Mouse (Mus musculus) kidney, adult 18-20 months (tissue): ENCODE results near the gene Samd7.
"Not testable (repeated sequence)": the region's sequence is repeated elsewhere in the genome, so short reads cannot be mapped to it uniquely, and the experiment has no call there.

Experiments
- DNase-seq: peaks from one replicate; pipeline ENCODE4 v3.0.0; 2021

Samd7 gene

GRCm38 (mm10) chr3:30746006-30746405, at the start of gene Samd7:
Gene Samd7, plus strand, starts transcription at chr3:30746293.
- DNase-seq: no peak

GRCm38 (mm10) chr3:30696346-30696745, 49.7 kb upstream of the Samd7 start:
- peak; percentile 84 for DNase-seq

- DNase-seq: no peak
Measured at GRCm38 (mm10) chr3:30697891-30698290, 48.2 kb upstream of the Samd7 start.

- DNase-seq: not testable (repeated sequence)
Measured at GRCm38 (mm10) chr3:30699711-30700505, 46.2 kb upstream of the Samd7 start, which contains the start of gene Lrrc31. Gene Lrrc31, minus strand, starts transcription at chr3:30699843.

- no peak for DNase-seq
Measured at GRCm38 (mm10) chr3:30705977-30706376, 40.1 kb upstream of the Samd7 start.

GRCm38 (mm10) chr3:30706614-30707276, 39.3 kb upstream of the Samd7 start:
- DNase-seq: no peak

- peak; percentile 58 for DNase-seq
Measured at GRCm38 (mm10) chr3:30710191-30710590, 35.9 kb upstream of the Samd7 start.

- no peak for DNase-seq
Measured at GRCm38 (mm10) chr3:30713334-30713733, 32.8 kb upstream of the Samd7 start.

GRCm38 (mm10) chr3:30718649-30719048, 27.4 kb upstream of the Samd7 start:
- no peak for DNase-seq

GRCm38 (mm10) chr3:30722036-30722435, 24.1 kb upstream of the Samd7 start:
- no peak for DNase-seq

- DNase-seq: no peak
Measured at GRCm38 (mm10) chr3:30722461-30722860, 23.6 kb upstream of the Samd7 start.

GRCm38 (mm10) chr3:30723179-30723578, 22.9 kb upstream of the Samd7 start:
- no peak for DNase-seq

GRCm38 (mm10) chr3:30724105-30724824, 21.8 kb upstream of the Samd7 start:
- no peak for DNase-seq

- DNase-seq: peak; percentile 15
Measured at GRCm38 (mm10) chr3:30724848-30725465, 21.1 kb upstream of the Samd7 start.

GRCm38 (mm10) chr3:30725514-30725913, 20.6 kb upstream of the Samd7 start:
- DNase-seq: peak; percentile 17

- no peak for DNase-seq
Measured at GRCm38 (mm10) chr3:30727209-30727608, 18.9 kb upstream of the Samd7 start.

GRCm38 (mm10) chr3:30729046-30729445, 17.0 kb upstream of the Samd7 start:
- no peak for DNase-seq

- no peak for DNase-seq
Measured at GRCm38 (mm10) chr3:30736809-30737208, 9.3 kb upstream of the Samd7 start.

GRCm38 (mm10) chr3:30741306-30741705, 4.8 kb upstream of the Samd7 start:
- DNase-seq: peak; percentile 78

GRCm38 (mm10) chr3:30742891-30743290, 3.2 kb upstream of the Samd7 start:
- DNase-seq: no peak

- no peak for DNase-seq
Measured at GRCm38 (mm10) chr3:30748316-30748715, 2.2 kb downstream of the Samd7 start.

- no peak for DNase-seq
Measured at GRCm38 (mm10) chr3:30754696-30755095, 8.6 kb downstream of the Samd7 start.

GRCm38 (mm10) chr3:30764877-30765276, 18.8 kb downstream of the Samd7 start:
- no peak for DNase-seq
